Mouse (Mus musculus) G1E (cell line): ENCODE measurements around the gene Kank2. TPM values are rescaled to one million over a fixed set of nuclear protein-coding genes. Genes with fewer than 3 reads are reported as not detected.

ENCODE experiments used
- ATAC-seq: 2 replicates; pipeline ENCODE4 v1.8.0; 2016; ENCODE audit warnings: mild to moderate bottlenecking; ENCODE audit not compliant: insufficient number of reproducible peaks, poor library complexity, low FRiP score, severe bottlenecking; ENCODE audit errors: extremely low read depth
- DNase-seq: peaks from one replicate; pipeline ENCODE4 v3.0.0; 2012; ENCODE audit warnings: low spot score
- H3K27me3 ChIP-seq: 2 replicates; pipeline ENCODE4 v1.6.1; 2012; ENCODE audit warnings: mild to moderate bottlenecking, low read length, inconsistent platforms; ENCODE audit not compliant: insufficient read depth
- H3K36me3 ChIP-seq: replicated peaks from 2 replicates; pipeline ENCODE3; 2012; ENCODE audit warnings: mild to moderate bottlenecking, inconsistent platforms
- H3K4me1 ChIP-seq: 2 replicates; pipeline ENCODE4 v1.6.1; 2012; ENCODE audit warnings: low read depth, low read length, inconsistent platforms, mixed read lengths; ENCODE audit not compliant: insufficient read depth
- H3K4me3 ChIP-seq: 2 replicates; pipeline ENCODE4 v1.5.1; 2012; ENCODE audit warnings: low read depth, mild to moderate bottlenecking, inconsistent platforms, low read length, moderate library complexity, mixed read lengths
- H3K9me3 ChIP-seq: replicated peaks from 2 replicates; pipeline ENCODE4 v1.6.1; 2012; ENCODE audit warnings: inconsistent platforms
- CTCF ChIP-seq: IDR thresholded peaks from 2 replicates; pipeline ENCODE4 v1.5.1; 2012; ENCODE audit warnings: low read depth, low read length, inconsistent platforms, mixed read lengths
- GATA1 ChIP-seq: IDR thresholded peaks from 2 replicates; pipeline ENCODE4 v1.6.1; 2012; ENCODE audit warnings: borderline replicate concordance, low read length, inconsistent platforms, mixed read lengths
- GATA2 ChIP-seq: IDR thresholded peaks from 2 replicates; pipeline ENCODE4 v1.6.1; 2012; ENCODE audit warnings: low read depth, low read length, inconsistent platforms, borderline replicate concordance
- POLR2AphosphoS5 ChIP-seq: IDR thresholded peaks from 2 replicates; pipeline ENCODE4 v1.6.1; 2012; ENCODE audit warnings: low read depth, low read length, inconsistent platforms; ENCODE audit not compliant: insufficient replicate concordance
- TAL1 ChIP-seq: conservative IDR thresholded peaks from 2 replicates; pipeline ENCODE4 v1.6.1; 2012; ENCODE audit warnings: low read depth, low read length, inconsistent platforms, mixed read lengths
- polyA plus RNA-seq: library from polyadenylated mRNA; stranded (reverse); fragments of >175 nt; gene quantifications from 2 replicates; pipeline ENCODE4 v1.2.3, GENCODE M21; 2012
- total RNA-seq, 2 experiments: library from RNA; stranded (forward) in 1 of 2; stranded (reverse) in 1 of 2; fragments of 200-1000 nt in 1 of 2; fragments of >200 nt in 1 of 2; fragmentation: Nextera tagmentation in 1 of 2; gene quantifications; 2 replicates each; pipeline ENCODE4 v1.2.3; 2014 to 2017

Kank2 gene
- total and polyA plus RNA-seq, 3 experiments: under 0.01 TPM; not detected in 2

- H3K36me3 ChIP-seq: peaks cover 94% of the 10 kb centered on the region
- H3K9me3 ChIP-seq: no peaks in the 10 kb centered on the region
- peaks cover 36% of the 10 kb centered on the region for H3K4me1 ChIP-seq
- DNase-seq (no peak), ATAC-seq (no peak)
- no peak overlapping the region for H3K4me3 ChIP-seq
- TF ChIP-seq GATA2 (no peak), GATA1 (no peak), CTCF (no peak), TAL1 (no peak), POLR2AphosphoS5 (no peak)
- H3K27me3 ChIP-seq: no peaks in the 10 kb centered on the region
Observed at GRCm38 (mm10) chr9:21738776-21739175, 59.8 kb downstream of the Kank2 start.

- Histone ChIP-seq H3K9me3 (no peaks in the 10 kb centered on the region; the same call in 1 of the 2 replicates), H3K4me1 (peaks cover 35% of the 10 kb centered on the region), H3K27me3 (no peaks in the 10 kb centered on the region), H3K36me3 (peaks cover 97% of the 10 kb centered on the region), H3K4me3 (no peak overlapping the region)
- TF ChIP-seq TAL1 (no peak), GATA2 (no peak), POLR2AphosphoS5 (no peak), CTCF (no peak), GATA1 (no peak)
- ATAC-seq (no peak), DNase-seq (no peak)
Observed at GRCm38 (mm10) chr9:21737188-21737587, 61.4 kb downstream of the Kank2 start.

GRCm38 (mm10) chr9:21736580-21736979, 62.0 kb downstream of the Kank2 start:
- Histone ChIP-seq H3K36me3 (peaks cover 97% of the 10 kb centered on the region), H3K4me3 (no peak overlapping the region), H3K27me3 (no peaks in the 10 kb centered on the region), H3K4me1 (peaks cover 29% of the 10 kb centered on the region), H3K9me3 (no peaks in the 10 kb centered on the region; the same call in 1 of the 2 replicates)
- DNase-seq (no peak), ATAC-seq (no peak)
- TF ChIP-seq CTCF (no peak), GATA1 (no peak), POLR2AphosphoS5 (no peak), GATA2 (no peak), TAL1 (no peak)

- TF ChIP-seq GATA1 (no peak), TAL1 (no peak), GATA2 (no peak), CTCF (no peak), POLR2AphosphoS5 (no peak)
- no peak overlapping the region for H3K4me3 ChIP-seq
- H3K27me3 ChIP-seq: no peaks in the 10 kb centered on the region
- H3K9me3 ChIP-seq: no peaks in the 10 kb centered on the region; the same call in 1 of the 2 replicates
- H3K4me1 ChIP-seq: peaks cover 29% of the 10 kb centered on the region
- ATAC-seq (no peak), DNase-seq (no peak)
- peaks cover 99% of the 10 kb centered on the region for H3K36me3 ChIP-seq
Observed at GRCm38 (mm10) chr9:21735126-21735525, 63.4 kb downstream of the Kank2 start.

- DNase-seq (no peak), ATAC-seq (no peak)
- Histone ChIP-seq H3K4me3 (no peak overlapping the region), H3K9me3 (no peaks in the 10 kb centered on the region; the same call in 1 of the 2 replicates), H3K4me1 (peaks cover 28% of the 10 kb centered on the region), H3K27me3 (no peaks in the 10 kb centered on the region), H3K36me3 (peaks cover 97% of the 10 kb centered on the region)
- TF ChIP-seq CTCF: no peak
- no peak for TF ChIP-seq GATA1
- no peak for TF ChIP-seq GATA2
Observed at GRCm38 (mm10) chr9:21733989-21734388, 64.6 kb downstream of the Kank2 start.

GRCm38 (mm10) chr9:21733446-21733845, 65.1 kb downstream of the Kank2 start:
- H3K4me1 ChIP-seq: peaks cover 30% of the 10 kb centered on the region
- H3K27me3 ChIP-seq: no peaks in the 10 kb centered on the region
- TF ChIP-seq GATA1: no peak
- TF ChIP-seq GATA2: no peak
- no peak for TF ChIP-seq CTCF
- no peak for TF ChIP-seq TAL1
- no peak for TF ChIP-seq POLR2AphosphoS5
- DNase-seq: no peak
- H3K36me3 ChIP-seq: peaks cover 97% of the 10 kb centered on the region
- ATAC-seq: no peak
- H3K4me3 ChIP-seq: no peak overlapping the region
- no peaks in the 10 kb centered on the region; the same call in 1 of the 2 replicates for H3K9me3 ChIP-seq
